Mouse (Mus musculus) kidney, adult 2 months (tissue): ENCODE data around the gene Cdc42ep2.

Experiments used
- CTCF ChIP-seq: fragments of 200-500 bp; conservative IDR thresholded peaks from 2 replicates; pipeline ENCODE4 v1.5.1; 2011; ENCODE audit warnings: low read depth, mild to moderate bottlenecking, control low read depth, low read length, moderate library complexity, mixed read lengths; ENCODE audit not compliant: insufficient read depth, insufficient read length
- POLR2A ChIP-seq: fragments of 200-500 bp; IDR thresholded peaks from one replicate; pipeline ENCODE4 v1.6.1; 2011; ENCODE audit warnings: low read depth, low read length, control low read depth

- no peak for TF ChIP-seq CTCF
- TF ChIP-seq POLR2A = no peak
These were observed 2.9 kb downstream of the Cdc42ep2 start for GRCm38 (mm10) chr19:5921715-5922114.
